Mouse (Mus musculus) heart, postnatal 0 days (tissue): ENCODE measurements around the gene Prss40.

Experiments used
- CTCF ChIP-seq: IDR thresholded peaks from 2 replicates; pipeline ENCODE4 v1.5.1; 2016; ENCODE audit warnings: antibody characterized with exemption, control low read depth, low read depth
- EP300 ChIP-seq: IDR thresholded peaks from 2 replicates; pipeline ENCODE4 v1.6.1; 2016; ENCODE audit warnings: antibody characterized with exemption, low read depth

DNA sequence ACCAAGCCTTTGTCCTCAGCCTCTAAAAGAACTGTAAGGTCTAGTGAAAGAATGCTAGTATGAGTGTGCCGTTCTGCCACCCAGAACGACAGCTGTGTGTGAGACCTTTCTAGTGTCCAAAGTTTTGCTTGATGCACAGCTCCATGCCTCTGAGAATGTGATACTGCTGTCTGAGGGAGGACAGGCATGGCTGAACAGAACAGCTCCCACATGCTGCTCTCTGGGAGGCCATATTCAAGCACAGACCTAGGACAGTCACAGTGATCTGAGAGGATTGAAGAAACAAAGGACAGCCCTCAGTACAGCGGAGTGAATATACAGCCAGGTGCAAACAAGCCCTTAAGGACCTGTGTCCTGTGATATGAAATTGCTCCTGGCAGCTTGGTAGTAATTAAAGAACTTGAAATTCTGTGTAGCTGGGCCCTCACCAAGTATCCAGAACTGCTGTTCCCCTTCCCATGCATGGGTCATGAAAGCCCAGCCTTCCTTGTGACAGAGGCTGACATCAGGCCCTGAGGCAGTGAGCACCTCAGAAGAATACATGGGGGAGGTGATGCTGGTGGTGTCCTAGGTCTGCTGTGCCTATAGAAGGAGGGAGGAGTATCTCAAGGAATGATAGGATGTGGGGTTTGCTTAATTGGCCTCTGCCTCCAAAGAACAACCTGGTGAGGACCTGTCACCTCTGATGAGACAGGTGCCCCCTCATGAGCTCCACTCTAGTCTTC is 40.7 kb upstream of the Prss40 start:
- TF ChIP-seq CTCF: no peak
- TF ChIP-seq EP300: no peak
